Mouse (Mus musculus) C2C12 (cell line): ENCODE measurements around the gene Dusp28.

Source experiments
- CTCF ChIP-seq: IDR thresholded peaks from one replicate; pipeline ENCODE4 v1.5.1; 2011; ENCODE audit not compliant: control insufficient read depth, insufficient read depth, insufficient read length
- MYOD1 ChIP-seq: IDR thresholded peaks from one replicate; pipeline ENCODE4 v1.6.1; 2011; ENCODE audit warnings: low read depth; ENCODE audit not compliant: control insufficient read depth, insufficient read length
- USF1 ChIP-seq: IDR thresholded peaks from one replicate; pipeline ENCODE4 v1.6.1; 2011; ENCODE audit warnings: low read depth, mild to moderate bottlenecking, control low read depth, moderate library complexity

- TF ChIP-seq CTCF (no peak), MYOD1 (no peak), USF1 (no peak)
These were observed 974 bp upstream of the Dusp28 start for GRCm38 (mm10) chr1:92905703-92906310.
